ENCODE assay signal across 19 mouse cellular contexts in genomic region chr4:56905507-56905906, GRCm38 (mm10). TPM values are rescaled to one million over a fixed set of nuclear protein-coding genes. Genes with fewer than 3 reads are reported as not detected.
DNase-seq lines count a peak whose midpoint lies in the region; ATAC-seq and TF ChIP-seq lines count a peak whose summit lies in the region.
"Had no signal": no experiment of that assay in that cellular context is flagged by ENCODE, and none has a peak within 500 bp of the region (broad histone marks: within the 10 kb centered on the region; RNA-seq: fewer than 3 reads in every experiment).

No protein-coding gene starts in this region.

- no peaks in the 10 kb centered on the region for H3K27me3 ChIP-seq in cerebellum, adult 2 months (ENCODE audit: control insufficient read depth, insufficient read depth, low read length)
- H3K27me3 ChIP-seq: embryonic facial prominence, embryonic 13.5 days; forebrain, embryonic 12.5 days; heart, embryonic 12.5 days; hindbrain, embryonic 15.5 days; Patski had no signal

- ATAC-seq in common myeloid progenitor, adult 5-6 weeks (replicated peaks; ENCODE audit: low read depth, poor library complexity, severe bottlenecking), result peak; percentile 60; the same call in 1 of the 2 replicates
- peak; percentile 79; the same call in 1 of the 2 replicates for ATAC-seq in neutrophil, adult 5-6 weeks (ENCODE audit: extremely low read depth, insufficient number of reproducible peaks, low FRiP score, poor library complexity, severe bottlenecking)
- ATAC-seq: activated CD4-positive, CD25-positive, alpha-beta regulatory T cell, adult 4 months; CD4-positive, CD25-positive, alpha-beta regulatory T cell, adult 4 months; forebrain, embryonic 16.5 days; Patski had no signal

- WGBS in cerebellum, adult 2 months, result 94% methylated on average over 5 of the region's 5 CpGs

- DNase-seq in spleen, postnatal 36 days (ENCODE audit: low spot score in 2 of 2), result peak; percentile 24 to 43
- no peak for DNase-seq in spleen, postnatal 14 days (ENCODE audit: low spot score in 2 of 2)
- DNase-seq in natural killer cell, adult 2 months (ENCODE audit: low spot score in 2 of 2), result no peak
- no peak for DNase-seq in cerebellum, adult 2 months
- DNase-seq: adrenal gland, postnatal 25 days; cerebellum, adult 8-10 months; cerebellum, postnatal 25 days; gastrocnemius, postnatal 10 days; heart, adult 2 months had no signal

- no peaks in the 10 kb centered on the region for H3K4me1 ChIP-seq in cerebellum, adult 2 months (ENCODE audit: control insufficient read depth, insufficient read depth, low read length)
- H3K4me1 ChIP-seq: embryonic facial prominence, embryonic 13.5 days; forebrain, embryonic 12.5 days; heart, embryonic 12.5 days; hindbrain, embryonic 15.5 days had no signal

- H3K27ac ChIP-seq in cerebellum, adult 2 months (ENCODE audit: insufficient read depth, low read length), result no peak overlapping the region
- H3K27ac ChIP-seq: embryonic facial prominence, embryonic 13.5 days; forebrain, embryonic 12.5 days; heart, adult 2 months; hindbrain, embryonic 15.5 days had no signal

- no peak for TF ChIP-seq CTCF in cerebellum, adult 2 months (IDR thresholded peaks at IDR 0.05; ENCODE audit: borderline replicate concordance, insufficient read depth, low read depth, low read length)

- no peak overlapping the region for H3K4me3 ChIP-seq in cerebellum, adult 2 months (replicated peaks; ENCODE audit: insufficient read depth, low read depth, low read length)
- H3K4me3 ChIP-seq: embryonic facial prominence, embryonic 13.5 days; forebrain, embryonic 12.5 days; heart, adult 2 months; heart, embryonic 12.5 days; hindbrain, embryonic 15.5 days had no signal

- TF ChIP-seq POLR2A in cerebellum, adult 2 months (IDR thresholded peaks at IDR 0.05; ENCODE audit: borderline replicate concordance, insufficient read depth, low read length), result no peak

RNA-seq across cellular contexts. Expression of gene Ctnnal1, which starts 40.5 kb away (rescaled TPM):
- total RNA-seq in common myeloid progenitor, adult 5-6 weeks (2017), result 7.7 and 12.1 TPM in 2 replicates
- 4.1 and 5.0 TPM in 2 replicates for total RNA-seq in neutrophil, adult 5-6 weeks (2017)
- 33.9 and 34.5 TPM in 2 replicates for polyA plus RNA-seq in cerebellum, adult 2 months (2012; rRNA removed)

RNA-seq across cellular contexts. Expression of gene Tmem245, which starts 41.7 kb away (rescaled TPM):
- 10.7 and 12.1 TPM in 2 replicates for total RNA-seq in common myeloid progenitor, adult 5-6 weeks (2017)
- 16.8 and 19.0 TPM in 2 replicates for total RNA-seq in neutrophil, adult 5-6 weeks (2017)
- 11.0 and 11.5 TPM in 2 replicates for polyA plus RNA-seq in cerebellum, adult 2 months (2012; rRNA removed)

Comparison
In these comparisons a context has a peak if more than half of its experiments do, and no peak if none do; other contexts are left out.
1. DNase-seq: peak in spleen, postnatal 36 days (2 of 2); none in spleen, postnatal 14 days (0 of 2), natural killer cell, adult 2 months (0 of 2) and cerebellum, adult 2 months (0 of 2).